Mouse (Mus musculus) embryonic facial prominence, embryonic 13.5 days (tissue): ENCODE measurements around the gene Vps45. TPM values are rescaled to one million over a fixed set of nuclear protein-coding genes. Genes with fewer than 3 reads are reported as not detected.
"Not testable (repeated sequence)": the region's sequence is repeated elsewhere in the genome, so short reads cannot be mapped to it uniquely, and the experiment has no call there.

ENCODE experiments used
- ATAC-seq: fragments of 200-750 bp; cut with Nextera tagmentation; 2 replicates; pipeline ENCODE4 v1.8.0; 2017; ENCODE audit warnings: low read depth; ENCODE audit not compliant: insufficient number of reproducible peaks, insufficient read depth, low FRiP score, low TSS enrichment
- H3K27ac ChIP-seq: fragments of 300-500 bp; sonication (generic); 2 replicates; pipeline ENCODE4 v1.5.1; 2015; ENCODE audit warnings: moderate library complexity, mild to moderate bottlenecking, inconsistent platforms
- H3K27me3 ChIP-seq: fragments of 300-500 bp; sonication (generic); 2 replicates; pipeline ENCODE4 v1.6.1; 2015; ENCODE audit warnings: mild to moderate bottlenecking, inconsistent platforms
- H3K36me3 ChIP-seq: fragments of 300-500 bp; sonication (generic); 2 replicates; pipeline ENCODE4 v1.6.1; 2015; ENCODE audit warnings: mild to moderate bottlenecking, inconsistent platforms
- H3K4me1 ChIP-seq: fragments of 300-500 bp; sonication (generic); 2 replicates; pipeline ENCODE4 v1.6.1; 2015; ENCODE audit warnings: inconsistent platforms
- H3K4me2 ChIP-seq: fragments of 300-500 bp; sonication (generic); 2 replicates; pipeline ENCODE4 v1.6.1; 2015; ENCODE audit warnings: moderate library complexity, mild to moderate bottlenecking, inconsistent platforms
- H3K4me3 ChIP-seq: fragments of 300-500 bp; sonication (generic); 2 replicates; pipeline ENCODE4 v1.5.1; 2015; ENCODE audit warnings: mild to moderate bottlenecking, inconsistent platforms
- H3K9ac ChIP-seq: fragments of 300-500 bp; sonication (generic); 2 replicates; pipeline ENCODE4 v1.6.1; 2015; ENCODE audit warnings: mild to moderate bottlenecking, inconsistent platforms
- H3K9me3 ChIP-seq: fragments of 300-500 bp; sonication (generic); 2 replicates; pipeline ENCODE4 v1.6.1; 2016; ENCODE audit warnings: inconsistent platforms
- WGBS: fragments of 180-500 bp; shearing (Covaris S2); methylation state at CpG from one replicate; pipeline ENCODE4 v1.1.7; 2015; ENCODE audit warnings: mixed read lengths; 5-methylcytosine and 5-hydroxymethylcytosine counted together
- polyA plus RNA-seq: library from polyadenylated mRNA; unstranded; fragments of >200 nt; fragmentation: Nextera tagmentation; extraction: Ambion mirVana; gene quantifications from 2 replicates; pipeline ENCODE4 v1.2.1, GENCODE M21; 2015

Gene Vps45
- polyA plus RNA-seq, 1 experiment from 2014 or later: 41.1 TPM

DNA sequence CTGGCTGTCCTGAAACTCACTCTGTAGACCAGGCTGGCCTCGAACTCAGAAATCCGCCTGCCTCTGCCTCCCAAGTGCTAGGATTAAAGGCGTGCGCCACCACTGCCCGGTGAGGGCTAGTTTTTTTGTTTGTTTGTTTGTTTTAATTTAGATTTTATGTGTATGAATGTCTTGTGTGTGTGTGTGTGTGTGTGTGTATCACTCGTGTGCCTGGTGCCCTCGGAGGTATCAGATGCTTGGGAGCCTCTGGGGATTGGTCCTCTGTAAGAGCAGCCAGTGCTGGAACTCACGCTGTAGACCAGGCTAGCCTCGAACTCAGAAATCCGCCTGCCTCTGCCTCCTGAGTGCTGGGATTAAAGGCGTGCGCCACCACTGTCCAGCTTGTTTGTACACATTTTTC, 106.7 kb downstream of the Vps45 start:
- 68% methylated on average over 12 of the region's 12 CpGs for WGBS
- Histone ChIP-seq H3K4me2 (peak overlapping the region; percentile 72), H3K4me3 (peak overlapping the region; percentile 58), H3K9ac (peak overlapping the region; percentile 75), H3K27ac (peak overlapping the region; percentile 91)
- H3K36me3 ChIP-seq, H3K27me3 ChIP-seq, H3K9me3 ChIP-seq, ATAC-seq, H3K4me1 ChIP-seq: not testable (repeated sequence)

DNA sequence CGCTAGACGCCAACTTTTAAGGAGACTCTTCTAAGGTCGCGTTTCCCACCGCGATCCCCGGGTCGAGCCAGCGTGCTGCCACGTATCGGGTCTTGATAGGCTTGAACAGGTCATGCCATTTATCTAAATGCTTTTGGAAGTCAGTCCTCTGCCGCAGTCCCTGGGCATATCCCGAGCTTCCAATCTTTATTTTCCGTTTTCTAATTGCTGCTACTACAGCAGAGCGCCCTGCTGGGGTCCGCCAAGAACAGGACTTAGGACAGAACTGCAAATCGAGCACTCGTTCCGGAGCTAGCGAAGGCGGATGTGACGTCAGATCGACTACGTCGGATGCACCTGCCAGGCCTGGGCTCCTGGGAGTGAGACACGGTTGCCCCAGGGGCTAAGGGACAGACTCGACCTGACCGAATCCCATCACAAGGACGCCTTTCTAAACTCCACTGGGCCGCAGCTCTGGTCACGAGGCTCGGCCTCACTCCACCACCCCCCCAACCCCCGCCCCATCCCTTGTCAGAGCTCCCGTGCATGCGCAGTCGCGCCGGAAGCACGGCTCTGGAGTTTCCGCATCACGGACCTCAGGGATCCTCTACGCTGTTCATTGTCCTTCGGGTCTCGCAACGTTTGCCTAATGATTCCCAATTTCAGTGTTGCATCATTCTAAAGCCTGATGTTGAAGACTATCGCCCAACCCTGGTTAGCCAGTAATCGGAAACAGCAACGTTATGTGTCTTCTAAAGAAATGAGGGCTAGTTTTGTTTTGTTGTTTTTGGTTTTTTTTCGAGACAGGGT, 107.3 kb downstream of the Vps45 start:
- peak overlapping the region; percentile 91 for H3K27ac ChIP-seq
- H3K36me3 ChIP-seq: peaks cover 14% of the 10 kb centered on the region
- 2% methylated on average over 49 of the region's 49 CpGs for WGBS
- peak overlapping the region; percentile 75 for H3K9ac ChIP-seq
- peak; percentile 89 for ATAC-seq
- H3K27me3 ChIP-seq: no peaks in the 10 kb centered on the region
- 0 out of 2 replicates have a peak, but pooled peaks cover 5% of the 10 kb centered on the region for H3K4me1 ChIP-seq
- H3K4me2 ChIP-seq: peak overlapping the region; percentile 72
- H3K4me3 ChIP-seq: peak overlapping the region; percentile 58
- H3K9me3 ChIP-seq: no peaks in the 10 kb centered on the region

Other genes with a start within 250 kb of the Vps45 start
- 25.4 and 28.3 TPM in 2 replicates for gene Rprd2, start 239.6 kb downstream of the Vps45 start, polyA plus RNA-seq
- gene Prpf3, start 202.6 kb downstream of the Vps45 start, polyA plus RNA-seq: 52.6 and 60.9 TPM in 2 replicates
- gene Mrps21, start 186.9 kb downstream of the Vps45 start, polyA plus RNA-seq: 295 and 350 TPM in 2 replicates
- gene Ciart, start 176.2 kb downstream of the Vps45 start, polyA plus RNA-seq: 7.0 and 7.8 TPM in 2 replicates
- gene BC028528, start 166.5 kb downstream of the Vps45 start, polyA plus RNA-seq: 17.9 and 18.6 TPM in 2 replicates
- 29.6 and 32.3 TPM in 2 replicates for gene Aph1a, start 164.5 kb downstream of the Vps45 start, polyA plus RNA-seq
- 14.5 and 16.6 TPM in 2 replicates for gene Car14, start 153.8 kb downstream of the Vps45 start, polyA plus RNA-seq
- gene Anp32e, start 129.2 kb downstream of the Vps45 start, polyA plus RNA-seq: 241 and 251 TPM in 2 replicates
- 41.2 and 47.7 TPM in 2 replicates for gene Plekho1, start 62.5 kb downstream of the Vps45 start, polyA plus RNA-seq
- 20.8 and 23.8 TPM in 2 replicates for gene Otud7b, start 46.1 kb upstream of the Vps45 start, polyA plus RNA-seq
- gene Mtmr11, start 103.5 kb upstream of the Vps45 start, polyA plus RNA-seq: 37.3 and 38.2 TPM in 2 replicates
- gene Sf3b4, start 113.9 kb upstream of the Vps45 start, polyA plus RNA-seq: 163 and 184 TPM in 2 replicates
- 7.6 and 8.7 TPM in 2 replicates for gene Sv2a, start 122.7 kb upstream of the Vps45 start, polyA plus RNA-seq
- 46.6 and 55.0 TPM in 2 replicates for gene Bola1, start 161.2 kb upstream of the Vps45 start, polyA plus RNA-seq
- 1.7 TPM in 1 of 2 replicates, not detected in the other for gene Hist2h2ab, start 161.4 kb upstream of the Vps45 start, polyA plus RNA-seq
- 13.2 and 14.1 TPM in 2 replicates for gene Hist2h2ac, start 162.4 kb upstream of the Vps45 start, polyA plus RNA-seq
- 8.7 and 12.0 TPM in 2 replicates for gene Hist2h2be, start 162.7 kb upstream of the Vps45 start, polyA plus RNA-seq
- gene Hist2h3c2, start 180.7 kb upstream of the Vps45 start, polyA plus RNA-seq: 6.4 and 10.0 TPM in 2 replicates
- 52.8 and 67.0 TPM in 2 replicates for gene Hist2h2aa2, start 181.8 kb upstream of the Vps45 start, polyA plus RNA-seq
- gene Hist2h2aa1, start 187.0 kb upstream of the Vps45 start, polyA plus RNA-seq: 14.9 and 20.9 TPM in 2 replicates
- gene Hist2h3c1, start 188.2 kb upstream of the Vps45 start, polyA plus RNA-seq: 1.5 TPM in 1 of 2 replicates, not detected in the other
- gene Hist2h4, start 204.8 kb upstream of the Vps45 start, polyA plus RNA-seq: 11.2 and 12.5 TPM in 2 replicates
- gene Hist2h3b, start 210.2 kb upstream of the Vps45 start, polyA plus RNA-seq: 80.9 and 96.2 TPM in 2 replicates
- gene Hist2h2bb, start 211.3 kb upstream of the Vps45 start, polyA plus RNA-seq: 13.8 and 13.9 TPM in 2 replicates
- 2.1 and 2.7 TPM in 2 replicates for gene Fcgr1, start 235.5 kb upstream of the Vps45 start, polyA plus RNA-seq